Mouse (Mus musculus): Measurements from ENCODE around the gene Taar9. TPM values are rescaled to one million over a fixed set of nuclear protein-coding genes. Genes with fewer than 3 reads are reported as not detected.
"Not testable (repeated sequence)": the region's sequence is repeated elsewhere in the genome, so short reads cannot be mapped to it uniquely, and the experiment has no call there.

Gene Taar9
- polyA plus RNA-seq, 1 experiment from 2014 or later: not detected

DNA sequence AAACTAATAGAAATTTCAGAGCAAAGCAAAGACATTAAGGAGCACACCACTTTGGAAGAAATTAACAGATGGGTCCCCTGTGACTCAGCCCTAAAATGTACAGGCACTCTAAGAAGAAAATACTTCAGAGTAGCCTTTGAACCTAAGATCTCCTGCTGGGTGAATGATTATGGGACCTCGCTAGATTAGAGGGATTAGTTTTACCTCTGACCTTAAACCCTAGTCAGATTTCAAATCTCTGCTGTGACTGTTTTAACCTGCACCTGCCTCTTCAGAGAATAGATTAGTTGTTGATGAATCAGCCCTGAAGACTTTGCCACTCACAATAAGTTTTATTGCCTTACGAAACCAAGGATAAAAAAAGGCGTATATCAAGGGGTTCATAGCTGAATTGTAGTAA lies 1.1 kb downstream of the Taar9 start:
- no peak overlapping the region for H3K4me3 ChIP-seq
- no peak overlapping the region for H3K4me2 ChIP-seq
- no peaks in the 10 kb centered on the region for H3K9me3 ChIP-seq
- ATAC-seq (replicated peaks): no peak
- no peak overlapping the region for H3K27ac ChIP-seq
- no peak overlapping the region for H3K9ac ChIP-seq
- 44% methylated on average over 3 of the region's 3 CpGs for WGBS
- no peaks in the 10 kb centered on the region for H3K27me3 ChIP-seq (replicated peaks)
- H3K36me3 ChIP-seq (replicated peaks): no peaks in the 10 kb centered on the region
- H3K4me1 ChIP-seq: no peaks in the 10 kb centered on the region

DNA sequence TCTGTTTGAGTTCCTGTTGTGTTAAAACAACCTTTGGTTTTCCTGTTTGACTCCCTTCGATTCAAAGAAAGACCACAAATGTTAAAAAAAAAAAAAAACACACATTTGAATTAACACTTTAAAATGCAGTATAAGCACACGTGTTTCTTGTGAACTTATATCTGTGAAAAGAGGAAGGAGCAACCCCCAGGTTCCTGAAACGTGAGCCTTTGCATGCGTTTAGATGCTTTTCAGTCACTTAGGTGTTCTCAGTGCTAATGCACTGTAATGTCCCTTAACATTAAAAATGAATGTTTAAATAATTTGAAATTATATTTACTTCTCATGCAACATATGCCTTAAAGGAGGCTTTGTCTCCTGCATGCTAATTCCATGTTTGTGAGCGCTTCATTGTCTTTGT lies 1.6 kb downstream of the Taar9 start:
- H3K27me3 ChIP-seq (replicated peaks): no peaks in the 10 kb centered on the region
- no peaks in the 10 kb centered on the region for H3K36me3 ChIP-seq (replicated peaks)
- H3K9ac ChIP-seq: no peak overlapping the region
- H3K4me2 ChIP-seq: no peak overlapping the region
- no peaks in the 10 kb centered on the region for H3K9me3 ChIP-seq
- no peak overlapping the region for H3K4me3 ChIP-seq
- no peak for ATAC-seq (replicated peaks)
- H3K27ac ChIP-seq: no peak overlapping the region
- 58% methylated on average over 5 of the region's 5 CpGs for WGBS
- H3K4me1 ChIP-seq: no peaks in the 10 kb centered on the region

DNA sequence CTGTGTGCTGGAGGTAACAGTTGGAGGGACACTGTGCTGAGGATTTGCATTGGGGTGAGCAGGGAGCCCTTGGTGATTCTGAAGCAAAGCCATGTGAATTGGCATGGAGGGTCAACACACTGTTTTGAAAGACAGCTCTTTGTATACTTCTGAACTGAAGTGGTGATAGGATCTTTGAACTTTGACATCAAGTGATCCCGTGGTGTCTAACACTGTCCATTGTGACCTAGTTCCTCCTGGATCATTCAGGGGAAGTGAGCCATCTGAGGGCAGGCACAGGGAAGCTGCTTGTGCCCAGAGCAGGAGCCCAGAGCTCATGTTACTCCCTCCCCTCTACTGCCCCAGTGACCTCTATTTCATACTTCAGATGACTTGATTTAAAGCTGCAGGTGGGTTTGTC lies 6.0 kb downstream of the Taar9 start:
- H3K4me3 ChIP-seq; ATAC-seq (replicated peaks); H3K4me1 ChIP-seq; H3K9ac ChIP-seq; H3K9me3 ChIP-seq; H3K27ac ChIP-seq; H3K4me2 ChIP-seq; H3K27me3 ChIP-seq (replicated peaks); H3K36me3 ChIP-seq (replicated peaks): not testable (repeated sequence)
- 42% methylated on average over 1 of the region's 1 CpGs for WGBS

DNA sequence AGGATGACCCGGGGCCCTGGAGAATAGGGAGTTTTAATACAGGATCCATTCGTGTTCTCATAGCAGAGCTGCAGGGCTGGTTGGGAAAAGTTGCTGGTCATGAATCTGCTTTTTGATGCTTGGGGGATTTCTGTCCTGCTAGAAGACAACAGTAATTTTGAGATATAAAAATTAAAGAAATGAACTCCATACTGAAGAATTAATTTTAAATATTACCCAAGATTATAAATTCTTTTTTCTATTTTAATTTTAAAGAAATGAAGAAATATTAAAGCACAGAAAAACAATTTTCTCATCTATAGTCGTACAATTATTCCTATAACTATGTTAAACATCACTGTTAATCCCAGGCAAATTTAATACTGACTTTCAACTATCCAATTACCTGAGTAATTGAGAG lies 7.5 kb downstream of the Taar9 start, which contains the start of gene Taar8c:
Taar8c (minus strand) TSS at position 101 of the 400 bp plus-strand sequence.
- not testable (repeated sequence) for H3K9me3 ChIP-seq; ATAC-seq (replicated peaks); H3K27me3 ChIP-seq (replicated peaks); H3K27ac ChIP-seq; H3K4me2 ChIP-seq; H3K36me3 ChIP-seq (replicated peaks); H3K9ac ChIP-seq; H3K4me1 ChIP-seq; H3K4me3 ChIP-seq
- 83% methylated on average over 1 of the region's 3 CpGs for WGBS

DNA sequence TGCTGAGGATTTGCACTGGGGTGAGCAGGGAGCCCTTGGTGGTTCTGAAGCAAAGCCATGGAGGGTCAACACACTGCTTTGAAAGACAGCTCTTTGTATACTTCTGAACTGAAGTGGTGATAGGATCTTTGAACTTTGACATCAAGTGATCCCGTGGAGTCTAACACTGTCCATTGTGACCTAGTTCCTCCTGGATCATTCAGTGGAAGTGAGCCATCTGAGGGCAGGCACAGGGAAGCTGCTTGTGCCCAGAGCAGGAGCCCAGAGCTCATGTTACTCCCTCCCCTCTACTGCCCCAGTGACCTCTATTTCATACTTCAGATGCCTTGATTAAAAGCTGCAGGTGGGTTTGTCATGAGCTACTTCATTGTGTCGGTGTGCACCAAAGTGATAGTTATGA lies 12.3 kb downstream of the Taar9 start:
- ATAC-seq (replicated peaks); H3K27ac ChIP-seq; H3K9ac ChIP-seq; H3K4me1 ChIP-seq; H3K36me3 ChIP-seq (replicated peaks); H3K4me3 ChIP-seq; H3K4me2 ChIP-seq; H3K9me3 ChIP-seq; H3K27me3 ChIP-seq (replicated peaks): not testable (repeated sequence)
- WGBS: 75% methylated on average over 2 of the region's 2 CpGs

DNA sequence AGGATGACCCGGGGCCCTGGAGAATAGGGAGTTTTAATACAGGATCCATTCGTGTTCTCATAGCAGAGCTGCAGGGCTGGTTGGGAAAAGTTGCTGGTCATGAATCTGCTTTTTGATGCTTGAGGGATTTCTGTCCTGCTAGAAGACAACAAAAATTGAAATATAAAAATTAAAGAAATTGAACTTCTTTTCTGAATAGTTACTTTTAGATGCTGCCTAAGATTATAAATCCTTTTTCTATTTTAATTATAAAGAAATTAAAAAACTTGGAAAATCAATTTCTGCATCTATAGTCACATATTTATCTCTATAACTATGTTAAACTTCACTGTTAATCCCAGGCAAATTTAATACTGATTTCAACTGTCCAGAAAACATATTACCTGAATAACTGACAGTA lies 17.1 kb downstream of the Taar9 start, which contains the start of gene Taar8b:
Taar8b (minus strand) TSS at position 101 of the 400 bp plus-strand sequence.
- no peak for ATAC-seq (replicated peaks)
- no peak within 1 kb of the TSS for H3K4me2 ChIP-seq
- H3K27ac ChIP-seq: no peak within 1 kb of the TSS
- H3K36me3 ChIP-seq (replicated peaks): no peaks in the 10 kb centered on the region
- 68% methylated on average over 2 of the region's 2 CpGs for WGBS
- H3K9ac ChIP-seq: no peak within 1 kb of the TSS
- no peaks in the 10 kb centered on the region for H3K27me3 ChIP-seq (replicated peaks)
- no peak within 1 kb of the TSS for H3K4me3 ChIP-seq
- no peaks in the 10 kb centered on the region for H3K9me3 ChIP-seq
- H3K4me1 ChIP-seq: no peaks in the 10 kb centered on the region

DNA sequence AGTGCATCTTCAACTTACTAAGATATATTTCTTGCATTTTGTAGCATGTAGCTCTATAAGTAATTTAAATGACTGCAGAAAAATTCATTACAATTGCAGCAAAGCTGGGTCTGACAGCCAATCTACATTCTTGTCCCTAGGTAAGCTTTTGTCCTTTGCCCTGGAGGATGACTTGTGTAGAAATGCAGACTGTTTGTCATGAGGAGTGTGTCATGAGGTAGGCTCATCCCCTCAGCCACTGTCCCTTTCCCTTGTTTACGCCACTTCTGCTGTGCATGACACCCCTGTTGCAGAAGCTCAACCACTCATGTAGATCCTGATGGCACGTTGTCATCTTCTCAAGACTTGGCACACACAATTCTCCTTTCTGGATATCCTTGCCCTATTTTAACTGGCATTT lies 22.2 kb downstream of the Taar9 start:
- no peak overlapping the region for H3K27ac ChIP-seq
- WGBS: 94% methylated on average over 2 of the region's 2 CpGs
- ATAC-seq (replicated peaks): no peak
- no peak overlapping the region for H3K4me2 ChIP-seq
- no peaks in the 10 kb centered on the region for H3K36me3 ChIP-seq (replicated peaks)
- H3K9me3 ChIP-seq: no peaks in the 10 kb centered on the region
- H3K27me3 ChIP-seq (replicated peaks): no peaks in the 10 kb centered on the region
- H3K9ac ChIP-seq: no peak overlapping the region
- no peak overlapping the region for H3K4me3 ChIP-seq
- no peaks in the 10 kb centered on the region for H3K4me1 ChIP-seq

DNA sequence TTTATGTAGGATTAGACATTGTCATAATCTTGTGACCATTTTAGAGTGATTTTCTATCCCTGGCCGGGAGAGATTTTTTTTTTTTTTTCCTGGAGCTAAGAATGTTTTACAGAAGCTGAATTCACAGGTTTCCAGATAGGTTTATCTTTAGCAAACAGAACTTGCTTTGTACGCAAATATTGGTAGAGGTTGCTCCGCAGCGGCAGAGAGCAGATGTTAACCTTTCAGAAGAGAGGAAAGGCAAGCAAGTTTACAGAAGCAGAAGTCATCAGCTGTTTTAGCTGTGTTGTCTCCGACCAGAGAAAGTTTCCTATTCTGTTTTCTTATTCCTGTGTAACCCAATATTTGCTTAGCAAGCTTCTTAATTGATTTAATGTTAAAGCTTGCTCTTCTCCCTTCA lies 22.8 kb downstream of the Taar9 start:
- Histone ChIP-seq H3K9me3 (no peaks in the 10 kb centered on the region), H3K4me2 (no peak overlapping the region), H3K36me3 (replicated peaks) (no peaks in the 10 kb centered on the region), H3K9ac (no peak overlapping the region), H3K4me1 (no peaks in the 10 kb centered on the region), H3K4me3 (no peak overlapping the region), H3K27me3 (replicated peaks) (no peaks in the 10 kb centered on the region), H3K27ac (no peak overlapping the region)
- WGBS: 75% methylated on average over 5 of the region's 5 CpGs
- no peak for ATAC-seq (replicated peaks)

DNA sequence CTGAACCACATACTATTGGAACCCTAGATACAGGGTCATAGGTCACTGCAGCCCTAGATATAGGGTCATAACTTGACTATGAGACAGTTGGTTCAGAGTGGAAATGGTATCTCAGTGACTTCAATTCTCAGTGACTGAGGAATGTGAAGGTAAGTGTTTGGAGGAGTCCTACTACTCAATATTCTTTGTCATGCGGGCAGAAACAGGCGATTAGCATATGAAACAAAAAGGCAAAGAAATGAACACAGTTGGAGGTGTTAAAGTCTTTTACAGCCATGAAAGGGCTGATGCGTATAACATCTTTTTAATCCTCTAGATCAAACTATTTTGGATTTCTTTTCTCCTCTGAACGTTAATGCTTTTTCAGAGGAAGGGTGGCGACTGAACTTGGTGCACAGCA lies 23.4 kb downstream of the Taar9 start:
- Histone ChIP-seq H3K9me3 (no peaks in the 10 kb centered on the region), H3K4me3 (no peak overlapping the region), H3K27ac (no peak overlapping the region), H3K36me3 (replicated peaks) (no peaks in the 10 kb centered on the region), H3K4me2 (no peak overlapping the region), H3K27me3 (replicated peaks) (no peaks in the 10 kb centered on the region), H3K9ac (no peak overlapping the region), H3K4me1 (no peaks in the 10 kb centered on the region)
- ATAC-seq (replicated peaks): no peak
- WGBS: 38% methylated on average over 5 of the region's 5 CpGs

DNA sequence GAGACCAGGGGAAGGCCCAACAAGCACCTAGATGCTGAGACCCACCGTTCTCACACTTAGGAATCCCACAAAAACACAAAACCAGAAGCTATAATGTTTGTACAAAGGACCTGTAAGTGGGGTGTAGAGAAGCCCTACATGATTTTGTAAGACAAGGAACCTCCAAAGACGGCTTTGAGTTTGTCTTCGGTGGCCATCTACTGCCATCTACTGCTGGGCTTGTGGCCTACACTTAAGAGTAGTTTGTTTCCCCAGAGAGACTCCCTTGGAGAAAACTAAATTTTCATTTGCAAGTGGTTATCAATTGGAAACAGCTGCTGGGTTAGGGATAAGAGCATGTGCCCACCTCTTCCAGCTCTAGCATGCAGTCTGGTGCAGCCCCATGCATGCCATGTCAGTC lies 29.2 kb downstream of the Taar9 start:
- H3K27ac ChIP-seq: no peak overlapping the region
- H3K4me2 ChIP-seq: no peak overlapping the region
- no peaks in the 10 kb centered on the region for H3K36me3 ChIP-seq (replicated peaks)
- no peak for ATAC-seq (replicated peaks)
- WGBS: 43% methylated on average over 3 of the region's 3 CpGs
- no peak overlapping the region for H3K9ac ChIP-seq
- H3K4me1 ChIP-seq: no peaks in the 10 kb centered on the region
- no peak overlapping the region for H3K4me3 ChIP-seq
- H3K9me3 ChIP-seq: no peaks in the 10 kb centered on the region
- H3K27me3 ChIP-seq (replicated peaks): no peaks in the 10 kb centered on the region

DNA sequence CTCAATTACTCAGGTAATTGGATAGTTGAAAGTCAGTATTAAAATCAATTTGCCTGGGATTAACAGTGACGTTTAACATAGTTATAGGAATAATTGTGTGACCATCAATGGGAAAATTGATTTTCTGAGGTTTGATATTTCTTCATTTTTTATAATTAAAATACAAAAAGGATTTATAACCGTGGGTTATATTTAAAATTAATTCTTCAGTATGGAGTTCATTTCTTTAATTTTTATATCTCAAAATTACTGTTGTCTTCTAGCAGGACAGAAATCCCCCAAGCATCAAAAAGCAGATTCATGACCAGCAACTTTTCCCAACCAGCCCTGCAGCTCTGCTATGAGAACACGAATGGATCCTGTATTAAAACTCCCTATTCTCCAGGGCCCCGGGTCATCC lies 33.1 kb downstream of the Taar9 start, which contains the start of gene Taar8a:
Taar8a (plus strand) TSS at position 301 of the 400 bp plus-strand sequence.
- WGBS: 79% methylated on average over 2 of the region's 4 CpGs
- not testable (repeated sequence) for H3K36me3 ChIP-seq (replicated peaks); H3K9me3 ChIP-seq

DNA sequence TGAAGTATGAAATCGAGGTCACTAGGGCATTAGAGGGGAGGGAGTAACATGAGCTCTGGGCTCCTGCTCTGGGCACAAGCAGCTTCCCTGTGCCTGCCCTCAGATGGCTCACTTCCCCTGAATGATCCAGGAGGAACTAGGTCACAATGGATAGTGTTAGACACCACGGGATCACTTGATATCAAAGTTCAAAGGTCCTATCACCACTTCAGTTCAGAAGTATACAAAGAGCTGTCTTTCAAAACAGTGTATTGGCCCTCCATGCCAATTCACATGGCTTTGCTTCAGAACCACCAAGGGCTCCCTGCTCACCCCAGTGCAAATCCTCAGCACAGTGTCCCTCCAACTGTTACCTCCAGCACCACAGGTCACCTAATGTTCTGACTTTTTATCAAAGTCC lies 34.6 kb downstream of the Taar9 start:
- 50% methylated on average over 2 of the region's 2 CpGs for WGBS
- H3K9ac ChIP-seq; ATAC-seq (replicated peaks): not testable (repeated sequence)

More for the DNA sequence above, 33.1 kb downstream of the Taar9 start, which contains the start of gene Taar8a:
- H3K4me3 ChIP-seq; H3K4me1 ChIP-seq; ATAC-seq (replicated peaks); H3K4me2 ChIP-seq; H3K27ac ChIP-seq; H3K27me3 ChIP-seq (replicated peaks); H3K9ac ChIP-seq: not testable (repeated sequence)

DNA sequence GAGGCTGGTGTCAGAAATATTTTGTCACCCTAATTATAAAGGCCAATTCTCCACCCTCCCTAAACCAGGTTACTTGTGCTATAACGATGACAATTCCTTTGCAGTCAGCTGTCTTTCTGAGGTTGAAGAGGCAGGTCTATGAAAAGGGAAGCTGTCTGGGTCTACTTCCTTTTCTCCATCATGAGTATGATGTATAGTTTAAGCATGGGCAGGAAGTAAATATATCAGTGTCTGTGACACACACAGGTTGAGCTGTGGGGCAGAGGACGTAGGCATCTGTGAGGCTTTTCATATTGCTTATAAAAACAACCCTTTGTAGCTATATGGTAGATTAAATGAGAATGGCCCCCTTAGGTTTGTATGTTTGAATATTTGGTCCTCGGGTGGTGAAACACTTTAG lies 50.3 kb downstream of the Taar9 start:
- ATAC-seq (replicated peaks): no peak
- Histone ChIP-seq H3K27me3 (replicated peaks) (no peaks in the 10 kb centered on the region), H3K27ac (no peak overlapping the region), H3K4me3 (no peak overlapping the region), H3K9me3 (no peaks in the 10 kb centered on the region), H3K36me3 (replicated peaks) (no peaks in the 10 kb centered on the region), H3K9ac (no peak overlapping the region), H3K4me1 (no peaks in the 10 kb centered on the region), H3K4me2 (no peak overlapping the region)
- 85% methylated on average over 3 of the region's 3 CpGs for WGBS

More for the DNA sequence above, 34.6 kb downstream of the Taar9 start:
- H3K9me3 ChIP-seq; H3K4me3 ChIP-seq; H3K27ac ChIP-seq; H3K4me2 ChIP-seq; H3K27me3 ChIP-seq (replicated peaks); H3K36me3 ChIP-seq (replicated peaks); H3K4me1 ChIP-seq: not testable (repeated sequence)
